Mouse (Mus musculus) large intestine, adult 2 months (tissue): ENCODE measurements around the gene Abi1. TPM values are rescaled to one million over a fixed set of nuclear protein-coding genes. Genes with fewer than 3 reads are reported as not detected.
"Not testable (repeated sequence)": the region's sequence is repeated elsewhere in the genome, so short reads cannot be mapped to it uniquely, and the experiment has no call there.

ENCODE experiments used
- DNase-seq: peaks from one replicate; pipeline ENCODE4 v3.0.0-alpha.2; 2012; ENCODE audit warnings: low read depth, low spot score
- WGBS: fragments of 180-500 bp; shearing (Covaris S2); methylation state at CpG from one replicate; pipeline ENCODE4 v1.1.7; 2018; 5-methylcytosine and 5-hydroxymethylcytosine counted together
- polyA plus RNA-seq: library from polyadenylated mRNA; depleted of rRNA; stranded (reverse); fragments of >200 nt; gene quantifications from 2 replicates; pipeline ENCODE4 v1.2.3, GENCODE M21; 2012

Gene Abi1
- polyA plus RNA-seq, 1 experiment = 80.1 TPM

DNA sequence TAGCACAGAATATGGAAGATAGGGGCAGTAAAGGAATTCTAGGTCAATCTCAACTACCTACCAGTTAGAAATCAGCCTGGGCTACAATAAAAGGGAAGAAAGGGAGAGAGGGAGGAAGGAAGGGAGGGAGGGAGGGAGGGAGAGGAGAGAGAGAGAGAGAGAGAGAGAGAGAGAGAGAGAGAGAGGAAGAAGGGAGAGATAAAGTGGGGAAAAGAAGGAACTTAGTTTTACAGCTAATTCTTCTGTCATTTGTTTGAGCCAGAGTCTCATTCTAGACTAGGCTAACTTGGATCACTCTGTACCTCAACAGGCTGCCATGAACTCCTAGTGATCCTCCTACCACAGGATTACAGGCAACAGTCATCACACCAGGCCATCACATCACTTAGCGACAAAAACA, 4.6 kb downstream of the Abi1 start:
- WGBS = 98% methylated on average over 1 of the region's 1 CpGs

GRCm38 (mm10) chr2:23034692-23035435, 5.2 kb downstream of the Abi1 start:
- 38% methylated on average over 3 of the region's 3 CpGs for WGBS

More for the DNA sequence above, 4.6 kb downstream of the Abi1 start:
- DNase-seq = no peak

GRCm38 (mm10) chr2:23030631-23031030, 9.4 kb downstream of the Abi1 start:
- DNase-seq = no peak
- WGBS = 98% methylated on average over 4 of the region's 4 CpGs

More at GRCm38 (mm10) chr2:23034692-23035435, 5.2 kb downstream of the Abi1 start:
- no peak for DNase-seq

DNA sequence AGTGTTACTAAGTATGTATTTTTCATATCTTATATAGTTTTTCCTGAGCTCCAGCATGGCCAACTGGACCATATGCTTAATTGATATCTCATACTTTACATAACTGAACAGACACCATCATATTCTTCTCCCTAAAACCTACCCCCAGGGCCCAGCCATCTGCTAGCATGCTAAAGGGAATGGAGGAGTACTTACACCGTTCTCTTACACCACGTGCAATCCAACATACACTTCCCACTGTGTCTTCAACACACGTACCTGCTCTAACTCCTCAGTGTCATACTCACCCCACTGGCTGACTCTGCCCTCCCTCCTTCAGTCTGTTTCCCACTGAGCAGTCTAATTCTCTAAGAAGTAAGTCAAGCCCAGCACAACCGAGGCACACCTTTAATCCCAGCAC, 11.2 kb downstream of the Abi1 start:
- 89% methylated on average over 4 of the region's 4 CpGs for whole genome bisulfite sequencing
- DNase-seq = no peak

- DNase-seq = no peak
- 63% methylated on average over 1 of the region's 1 CpGs for WGBS
Observed at GRCm38 (mm10) chr2:23026379-23026778, 13.7 kb downstream of the Abi1 start.

DNA sequence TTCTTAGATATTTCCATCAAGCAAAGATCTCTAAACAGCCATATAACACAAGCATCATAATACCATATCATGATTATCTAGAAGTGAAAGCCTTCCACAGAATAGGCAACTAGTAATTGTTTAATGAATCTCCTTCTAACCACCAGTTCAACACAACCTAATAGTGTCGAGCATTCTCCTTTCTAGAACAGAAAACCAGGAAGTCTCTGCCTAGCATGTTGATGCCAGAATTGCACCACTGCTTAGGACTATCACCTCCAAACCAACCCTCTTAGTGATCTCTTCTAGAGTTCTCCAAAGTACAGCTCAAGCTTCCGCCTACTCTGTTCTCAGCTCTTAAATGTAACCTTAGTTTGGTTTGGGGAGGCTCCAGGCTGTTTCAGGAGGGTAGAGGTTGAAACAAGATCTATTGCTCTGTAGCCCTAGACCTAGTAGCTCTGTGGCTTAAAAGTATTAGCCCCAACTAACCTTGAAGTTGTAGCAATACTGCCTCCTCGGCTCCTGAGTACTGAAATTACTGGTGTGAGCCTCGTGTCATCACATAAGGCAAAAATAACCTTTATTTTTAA, 16.2 kb downstream of the Abi1 start:
- WGBS = 79% methylated on average over 4 of the region's 4 CpGs
- DNase-seq = no peak

DNA sequence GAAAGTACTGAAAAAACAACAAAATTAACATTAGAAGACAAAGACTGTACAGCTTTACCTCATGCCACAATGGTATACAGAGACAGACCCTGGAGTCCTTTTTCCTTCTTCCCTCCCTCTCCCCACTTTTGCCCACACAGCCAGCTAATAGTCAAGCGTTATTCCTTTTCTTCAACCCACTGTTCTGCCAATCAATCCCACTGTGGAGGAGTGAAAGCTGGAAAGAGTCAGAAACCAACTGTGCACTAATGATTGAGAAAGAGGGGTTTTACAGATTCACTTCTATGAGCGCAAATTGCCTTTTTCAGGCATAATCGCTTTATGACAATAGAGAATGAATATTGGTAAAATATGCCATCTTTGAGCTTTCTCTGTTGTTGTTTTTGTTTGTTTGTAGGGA, 17.0 kb downstream of the Abi1 start:
- 92% methylated on average over 3 of the region's 3 CpGs for WGBS
- no peak for DNase-seq

- WGBS = 12% methylated on average over 4 of the region's 4 CpGs
- DNase-seq = no peak
Observed at GRCm38 (mm10) chr2:23021721-23022120, 18.3 kb downstream of the Abi1 start.

- 88% methylated on average over 4 of the region's 4 CpGs for WGBS
- DNase-seq = no peak
Observed at GRCm38 (mm10) chr2:23021320-23021719, 18.7 kb downstream of the Abi1 start.

DNA sequence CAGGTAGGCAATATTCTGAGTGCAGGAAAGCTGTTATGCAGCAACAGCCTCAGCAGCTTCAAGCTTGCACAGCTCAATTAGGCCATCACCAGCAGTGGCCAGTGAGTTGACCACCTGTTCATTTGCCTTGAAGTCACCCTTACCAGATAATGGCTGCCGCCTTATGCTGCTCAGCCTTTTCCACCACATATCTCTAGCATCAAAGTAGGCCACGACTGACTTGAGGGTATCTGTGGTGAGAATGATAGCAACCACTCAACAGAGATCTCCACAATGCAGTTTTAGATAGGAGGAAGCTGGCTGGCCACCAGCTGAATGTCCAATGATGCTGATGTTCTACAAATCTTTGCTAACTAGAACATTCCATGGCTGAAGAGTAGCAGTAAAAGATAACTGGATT, 20.9 kb downstream of the Abi1 start:
- WGBS = 91% methylated on average over 2 of the region's 2 CpGs

GRCm38 (mm10) chr2:23016121-23016520, 23.9 kb downstream of the Abi1 start:
- WGBS = 30% methylated on average over 3 of the region's 3 CpGs
- peak; percentile 33 for DNase-seq

More for the DNA sequence above, 20.9 kb downstream of the Abi1 start:
- no peak for DNase-seq

- WGBS = 68% methylated on average over 18 of the region's 18 CpGs
- no peak for DNase-seq
Observed at GRCm38 (mm10) chr2:23015335-23015734, 24.7 kb downstream of the Abi1 start.

DNA sequence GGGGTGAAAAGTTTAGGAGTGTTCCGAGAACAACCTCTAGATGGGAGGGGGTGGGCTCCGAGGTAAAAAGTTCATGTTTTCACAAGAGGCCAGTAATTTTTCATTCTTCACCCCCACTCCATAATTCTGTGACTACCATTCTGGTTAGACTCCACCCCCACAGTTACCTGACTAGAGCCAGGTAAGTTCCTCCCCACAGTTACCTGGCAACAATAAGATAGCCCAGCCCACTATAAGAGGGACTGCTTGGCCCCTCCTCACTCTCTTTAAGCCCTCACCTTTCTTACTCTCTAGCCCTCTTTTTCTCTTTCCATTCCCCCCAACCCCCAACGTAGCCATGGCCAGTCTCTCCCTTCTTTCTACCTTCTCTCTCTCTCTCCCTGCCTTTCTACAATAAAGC, 25.1 kb downstream of the Abi1 start:
- WGBS = 79% methylated on average over 3 of the region's 3 CpGs
- not testable (repeated sequence) for DNase-seq

DNA sequence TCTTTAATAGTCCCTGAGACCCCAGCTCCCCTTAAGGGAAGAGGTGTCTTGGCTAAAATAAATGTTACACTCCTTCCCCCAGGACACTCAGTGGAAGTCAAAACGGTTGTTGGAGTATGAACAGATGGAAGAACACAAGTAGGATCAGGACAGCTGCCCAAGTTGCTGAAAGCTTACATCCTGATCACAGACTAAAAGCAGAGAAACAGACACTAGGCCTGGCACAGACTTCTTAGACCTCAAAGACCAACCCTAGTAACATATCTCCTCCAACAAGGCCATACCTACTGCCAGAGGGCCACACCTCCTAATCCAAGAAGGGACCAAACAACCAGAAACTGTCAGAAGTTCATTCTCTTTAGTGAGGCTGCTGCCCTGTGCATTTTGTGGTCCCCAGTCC, 31.8 kb downstream of the Abi1 start:
- 76% methylated on average over 1 of the region's 1 CpGs for WGBS
- DNase-seq = no peak

GRCm38 (mm10) chr2:23007577-23007976, 32.5 kb downstream of the Abi1 start:
- WGBS = 90% methylated on average over 7 of the region's 7 CpGs
- DNase-seq = no peak

DNA sequence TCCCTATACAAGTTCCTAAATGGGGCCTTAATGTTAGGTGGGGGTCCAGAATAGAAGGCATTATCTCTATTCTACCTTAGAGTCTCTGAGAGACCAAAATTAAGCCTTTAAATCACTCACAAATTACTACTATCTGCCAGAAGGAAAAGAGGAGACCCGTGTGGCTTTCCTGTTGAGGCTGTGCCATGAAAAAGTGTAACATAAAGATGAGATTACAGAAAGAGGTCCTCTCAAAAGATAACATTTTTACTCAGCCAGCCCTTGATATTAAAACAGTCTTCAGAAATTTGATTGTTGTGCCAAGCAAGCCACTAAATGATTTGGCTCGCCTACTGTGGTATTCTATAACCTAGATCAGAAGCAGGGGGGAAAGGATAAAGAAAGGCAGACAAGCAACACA, 32.9 kb downstream of the Abi1 start:
- 77% methylated on average over 2 of the region's 2 CpGs for WGBS

GRCm38 (mm10) chr2:23006219-23006618, 33.8 kb downstream of the Abi1 start:
- WGBS = 42% methylated on average over 6 of the region's 6 CpGs
- DNase-seq = peak; percentile 18

More for the DNA sequence above, 32.9 kb downstream of the Abi1 start:
- DNase-seq = no peak

DNA sequence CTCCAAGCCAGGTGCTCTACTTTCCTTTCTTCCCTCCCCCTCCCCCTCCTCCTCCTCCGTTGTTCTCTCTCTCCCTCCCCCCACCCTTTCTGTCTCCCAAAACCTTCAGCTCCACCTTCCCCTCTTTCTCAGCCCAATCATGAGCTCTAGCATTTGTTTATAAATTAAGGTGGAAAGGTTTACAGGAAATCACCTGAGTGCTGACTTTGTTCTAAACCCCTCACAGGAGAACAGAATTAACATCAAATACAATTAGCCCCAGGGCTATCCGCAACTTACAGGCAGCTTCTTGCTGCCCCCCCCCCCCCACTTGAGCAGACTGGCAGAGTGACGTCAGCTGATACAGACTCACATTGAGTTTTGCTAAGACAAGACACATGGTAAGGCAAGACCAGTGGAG, 37.4 kb downstream of the Abi1 start:
- 69% methylated on average over 3 of the region's 3 CpGs for WGBS
- DNase-seq = no peak

DNA sequence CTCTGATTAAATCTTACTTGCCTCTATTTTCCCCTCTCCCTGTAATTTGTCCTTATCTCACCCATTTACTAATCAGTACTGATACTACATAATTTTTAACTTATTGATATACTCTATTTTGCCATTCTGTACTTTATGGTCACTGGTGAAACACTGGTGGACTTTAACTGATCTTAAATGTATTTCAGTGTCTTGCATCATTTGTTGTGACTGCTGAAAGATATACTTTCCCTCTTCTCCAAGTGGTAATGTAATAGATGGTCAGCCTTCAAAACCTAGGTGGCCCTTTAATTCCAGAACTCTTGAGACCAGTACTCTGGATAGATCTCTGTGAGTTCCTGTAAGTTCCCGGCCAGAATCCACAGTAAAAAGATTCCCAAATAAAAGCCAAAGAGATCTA, 40.4 kb downstream of the Abi1 start:
- 74% methylated on average over 1 of the region's 1 CpGs for WGBS
- DNase-seq = no peak

DNA sequence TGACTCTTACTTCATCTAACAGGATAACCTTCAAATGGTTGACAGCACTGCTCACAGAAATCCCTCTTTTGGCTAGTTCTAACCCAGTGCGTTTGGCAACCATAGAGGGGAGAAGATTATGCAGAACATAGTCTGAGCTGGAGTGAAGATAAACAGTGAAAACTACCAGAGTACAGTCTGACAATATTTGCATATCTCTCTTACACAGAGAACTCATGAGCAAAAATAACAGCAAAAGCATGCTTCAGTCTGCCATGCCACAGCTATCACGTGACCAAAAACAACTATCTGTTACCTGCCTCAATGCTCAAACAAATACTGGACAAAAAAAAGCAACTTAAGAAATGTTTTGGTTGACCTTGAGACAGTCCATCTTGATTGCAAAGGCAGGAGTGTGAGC, 41.2 kb downstream of the Abi1 start:
- DNase-seq = no peak
- 49% methylated on average over 2 of the region's 2 CpGs for WGBS

DNA sequence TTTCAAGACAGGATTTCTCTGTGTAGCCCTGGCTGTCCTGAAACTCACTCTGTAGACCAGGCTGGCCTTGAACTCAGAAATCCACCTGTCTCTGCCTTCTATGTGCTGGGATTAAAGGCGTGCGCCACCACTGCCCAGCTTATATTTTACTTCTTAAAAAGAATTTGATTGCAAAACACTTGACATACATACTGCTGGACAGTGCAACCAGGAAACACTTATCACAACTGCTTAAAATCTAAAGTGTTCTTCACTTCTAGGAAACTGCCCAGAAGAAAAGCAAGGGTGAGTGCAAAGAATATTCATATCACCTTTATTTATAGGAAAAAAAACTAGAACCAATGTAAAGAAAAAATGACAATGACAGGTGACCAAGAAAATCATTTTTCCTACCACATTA, 42.0 kb downstream of the Abi1 start:
- 85% methylated on average over 2 of the region's 2 CpGs for WGBS

More for the DNA sequence above, 42.0 kb downstream of the Abi1 start:
- no peak for DNase-seq
